Mouse (Mus musculus): Measurements from ENCODE around the gene Adarb2.

- TF ChIP-seq CTCF (IDR thresholded peaks at IDR 0.05; ENCODE audit: insufficient read depth, low read length), result no peak
- no peak for TF ChIP-seq POLR2A (IDR thresholded peaks at IDR 0.05; ENCODE audit: borderline replicate concordance, extremely low read depth, low read depth, low read length)
These were observed 360.5 kb downstream of the Adarb2 start for GRCm38 (mm10) chr13:8563161-8563560.
